Mouse (Mus musculus) ZHBTc4 (cell line): ENCODE results near the gene Etv4.

Source experiments
- DNase-seq: peaks from one replicate; pipeline ENCODE4 v3.0.0-alpha.2; 2011; ENCODE audit warnings: low read depth, low spot score

Etv4 gene

GRCm38 (mm10) chr11:101785143-101785851 lies at the start of gene Etv4:
Gene Etv4 (minus strand): TSS chr11:101785371.
- DNase-seq: peak; percentile 99

GRCm38 (mm10) chr11:101832001-101832400 lies 46.8 kb upstream of the Etv4 start:
- no peak for DNase-seq

GRCm38 (mm10) chr11:101830616-101831015 lies 45.4 kb upstream of the Etv4 start:
- DNase-seq: no peak

- no peak for DNase-seq
Measured at GRCm38 (mm10) chr11:101830112-101830511, 44.9 kb upstream of the Etv4 start.

GRCm38 (mm10) chr11:101828718-101829117 lies 43.5 kb upstream of the Etv4 start:
- DNase-seq: no peak

GRCm38 (mm10) chr11:101823210-101823609 lies 38.0 kb upstream of the Etv4 start:
- DNase-seq: no peak

GRCm38 (mm10) chr11:101820899-101821298 lies 35.7 kb upstream of the Etv4 start:
- DNase-seq: peak; percentile 31

GRCm38 (mm10) chr11:101819853-101820252 lies 34.7 kb upstream of the Etv4 start:
- peak; percentile 79 for DNase-seq

- no peak for DNase-seq
Measured at GRCm38 (mm10) chr11:101815103-101816085, 30.2 kb upstream of the Etv4 start.

GRCm38 (mm10) chr11:101814375-101815102 lies 29.4 kb upstream of the Etv4 start:
- DNase-seq: peak; percentile 91

- peak; percentile 79 for DNase-seq
Measured at GRCm38 (mm10) chr11:101813259-101813658, 28.1 kb upstream of the Etv4 start.

- DNase-seq: no peak
Measured at GRCm38 (mm10) chr11:101809060-101809828, 24.1 kb upstream of the Etv4 start.

- DNase-seq: no peak
Measured at GRCm38 (mm10) chr11:101807266-101807665, 22.1 kb upstream of the Etv4 start.

- no peak for DNase-seq
Measured at GRCm38 (mm10) chr11:101806741-101807140, 21.6 kb upstream of the Etv4 start.

GRCm38 (mm10) chr11:101805113-101805704 lies 20.0 kb upstream of the Etv4 start:
- DNase-seq: no peak

- DNase-seq: peak; percentile 37
Measured at GRCm38 (mm10) chr11:101801386-101801785, 16.2 kb upstream of the Etv4 start.

GRCm38 (mm10) chr11:101798083-101798482 lies 12.9 kb upstream of the Etv4 start:
- DNase-seq: no peak

- DNase-seq: no peak
Measured at GRCm38 (mm10) chr11:101797355-101797754, 12.2 kb upstream of the Etv4 start.

- DNase-seq: no peak
Measured at GRCm38 (mm10) chr11:101790811-101791526, 5.8 kb upstream of the Etv4 start.

GRCm38 (mm10) chr11:101787432-101787831 lies 2.3 kb upstream of the Etv4 start:
- DNase-seq: peak; percentile 69
